Mouse (Mus musculus): Measurements from ENCODE around the gene Klc3.

- TF ChIP-seq CTCF (IDR thresholded peaks at IDR 0.05; ENCODE audit: borderline replicate concordance, insufficient read depth, low read depth, low read length) (no peak), POLR2A (IDR thresholded peaks at IDR 0.05; ENCODE audit: borderline replicate concordance, insufficient read depth, low read length) (no peak)
These were observed 35.5 kb downstream of the Klc3 start for GRCm38 (mm10) chr7:19368380-19368779.
